Mouse (Mus musculus) heart, postnatal 0 days (tissue): Measurements from ENCODE around the gene Phactr3.

Experiments used
- CTCF ChIP-seq: IDR thresholded peaks from 2 replicates; pipeline ENCODE4 v1.5.1; 2016; ENCODE audit warnings: antibody characterized with exemption, control low read depth, low read depth
- EP300 ChIP-seq: IDR thresholded peaks from 2 replicates; pipeline ENCODE4 v1.6.1; 2016; ENCODE audit warnings: antibody characterized with exemption, low read depth

GRCm38 (mm10) chr2:178196038-178196437 lies 77.3 kb downstream of the Phactr3 start:
- TF ChIP-seq CTCF = no peak
- TF ChIP-seq EP300 = no peak
